Mouse (Mus musculus) lung, postnatal 0 days (tissue): ENCODE measurements around the gene Ebf4.

ENCODE experiments used
- CTCF ChIP-seq: IDR thresholded peaks from 2 replicates; pipeline ENCODE4 v1.5.1; 2016; ENCODE audit warnings: antibody characterized with exemption, mild to moderate bottlenecking
- EP300 ChIP-seq: IDR thresholded peaks from 2 replicates; pipeline ENCODE4 v1.6.1; 2016; ENCODE audit warnings: antibody characterized with exemption, mild to moderate bottlenecking, control low read depth

DNA sequence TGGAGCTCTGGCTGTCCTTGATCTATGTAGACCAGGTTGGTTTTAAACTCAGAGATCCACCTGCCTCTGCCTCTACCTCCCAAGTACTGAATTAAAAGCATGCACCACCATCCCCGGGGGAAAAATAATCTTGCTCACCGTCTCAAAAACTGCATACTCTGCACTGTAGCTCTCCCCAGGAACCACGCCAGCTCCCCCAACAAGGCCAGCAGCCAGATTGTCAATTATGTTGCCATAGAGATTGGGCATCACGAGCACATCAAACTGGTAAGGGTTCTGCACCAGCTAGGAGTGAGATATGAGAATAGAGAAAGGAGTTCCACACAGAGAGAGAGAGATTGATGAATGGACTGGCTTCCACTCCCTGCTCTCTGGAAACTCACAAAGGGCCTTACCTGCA, 14.2 kb upstream of the Ebf4 start:
- TF ChIP-seq CTCF: no peak
- no peak for TF ChIP-seq EP300
